8 mouse cellular contexts compared by ENCODE assay signal in the genomic region with DNA sequence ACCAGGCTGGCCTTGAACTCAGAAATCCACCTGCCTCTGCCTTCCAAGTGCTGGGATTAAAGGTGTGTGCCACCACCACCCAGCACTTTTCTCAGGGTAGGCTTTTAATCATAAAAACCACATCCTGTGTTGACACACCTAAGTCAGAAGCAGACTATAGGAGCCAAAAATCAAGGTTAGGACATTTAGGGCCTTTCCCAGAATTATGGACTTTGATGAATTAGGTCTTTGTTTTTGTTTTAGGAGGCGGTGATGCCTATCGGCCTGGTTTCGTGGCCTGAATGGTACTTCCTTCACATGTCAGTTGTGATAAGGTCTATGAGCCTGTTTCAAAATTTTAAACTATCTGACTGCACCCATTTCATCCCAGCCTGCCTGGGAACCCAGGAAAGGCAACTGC. TPM values are rescaled to one million over a fixed set of nuclear protein-coding genes. Genes with fewer than 3 reads are reported as not detected.
DNase-seq lines count a peak whose midpoint lies in the region; ATAC-seq and TF ChIP-seq lines count a peak whose summit lies in the region.

No protein-coding gene starts in this region.

- no peak for DNase-seq in layer of hippocampus, adult 2 months (ENCODE audit: low spot score in 2 of 2)
- DNase-seq in layer of hippocampus, adult 9-10 months (ENCODE audit: low spot score), result no peak
- peak; percentile 17 to 39 for DNase-seq in natural killer cell, adult 2 months (ENCODE audit: low spot score in 2 of 2)
- no peak for DNase-seq in thymus, adult 18-20 months
- DNase-seq in right cerebral cortex, adult 2 months (ENCODE audit: low spot score in 2 of 2), result no peak

- peaks cover 2% of the 10 kb centered on the region for H3K4me1 ChIP-seq in bone marrow, adult 2 months (ENCODE audit: control insufficient read depth, insufficient read depth, low read length)

- peak; percentile 85 for ATAC-seq in inflammation-experienced regulatory T-cells, adult 6 months
- no peak for ATAC-seq in frontal cortex, adult (ENCODE audit: low TSS enrichment)

- H3K4me3 ChIP-seq in layer of hippocampus, adult 2 months, result peak overlapping the region; percentile 76; the same call in 1 of the 2 replicates
- peak overlapping the region; percentile 90 for H3K4me3 ChIP-seq in bone marrow, adult 2 months (replicated peaks; ENCODE audit: control insufficient read depth, low read depth, low read length)

- TF ChIP-seq CTCF in layer of hippocampus, adult 2 months (conservative IDR thresholded peaks at IDR 0.05), result no peak
- no peak for TF ChIP-seq CTCF in bone marrow, adult 2 months (IDR thresholded peaks at IDR 0.05; ENCODE audit: control insufficient read depth, insufficient read depth, low read length)

- no peak for TF ChIP-seq POLR2A in bone marrow, adult 2 months (IDR thresholded peaks at IDR 0.05; ENCODE audit: borderline replicate concordance, control insufficient read depth, low read depth, low read length)

- 22% methylated on average over 3 of the region's 3 CpGs for WGBS in bone marrow, adult 2 months

- peak overlapping the region; percentile 89; the same call in 1 of the 2 replicates for H3K27ac ChIP-seq in layer of hippocampus, adult 2 months
- H3K27ac ChIP-seq in bone marrow, adult 2 months (ENCODE audit: control insufficient read depth, insufficient read depth, low read depth, low read length, poor library complexity), result peak overlapping the region; percentile 93; the same call in 1 of the 2 replicates

RNA-seq across cellular contexts. Expression of a gene that starts 0.5 kb away (rescaled TPM):
- total RNA-seq in layer of hippocampus, adult 2 months (2021), result 100 to 1,000 TPM; 168 to 183 TPM
- 25.0 and 35.7 TPM in 2 replicates for polyA plus RNA-seq in bone marrow, adult 2 months (2011; ENCODE audit: insufficient read depth, insufficient read length, low replicate concordance, missing spikeins)
- 100 to 1,000 TPM; 159 to 192 (median 165) TPM for polyA plus RNA-seq in inflammation-experienced regulatory T-cells, adult 6 months (2017; shearing (Covaris generic))

RNA-seq across cellular contexts. Expression of a gene that starts 28.8 kb away (rescaled TPM):
- 1 to 10 TPM; 1.3 to 1.7 TPM for total RNA-seq in layer of hippocampus, adult 2 months (2021)
- polyA plus RNA-seq in bone marrow, adult 2 months (2011; ENCODE audit: insufficient read depth, insufficient read length, low replicate concordance, missing spikeins), result 0.35 TPM in 1 of 2 replicates, not detected in the other
- polyA plus RNA-seq in inflammation-experienced regulatory T-cells, adult 6 months (2017; shearing (Covaris generic)), result under 1 TPM in 2 of 3 experiments, not detected in 1; 0.15 to 0.21 TPM

RNA-seq across cellular contexts. Expression of a gene that starts 44.9 kb away (rescaled TPM):
- total RNA-seq in layer of hippocampus, adult 2 months (2021), result 10 to 100 TPM; 11.8 to 13.1 TPM
- polyA plus RNA-seq in bone marrow, adult 2 months (2011; ENCODE audit: insufficient read depth, insufficient read length, low replicate concordance, missing spikeins), result 7.5 and 13.1 TPM in 2 replicates
- 10 to 100 TPM; 24.1 to 32.6 (median 27.2) TPM for polyA plus RNA-seq in inflammation-experienced regulatory T-cells, adult 6 months (2017; shearing (Covaris generic))

RNA-seq across cellular contexts. Expression of a gene that starts 45.8 kb away (rescaled TPM):
- total RNA-seq in layer of hippocampus, adult 2 months (2021), result 100 to 1,000 TPM; 242 to 257 TPM
- polyA plus RNA-seq in bone marrow, adult 2 months (2011; ENCODE audit: insufficient read depth, insufficient read length, low replicate concordance, missing spikeins), result 603 and 838 TPM in 2 replicates
- 100 to 1,000 TPM; 283 to 389 (median 360) TPM for polyA plus RNA-seq in inflammation-experienced regulatory T-cells, adult 6 months (2017; shearing (Covaris generic))

RNA-seq across cellular contexts. Expression of a gene that starts 46.4 kb away (rescaled TPM):
- 100 to 1,000 TPM; 103 to 117 TPM for total RNA-seq in layer of hippocampus, adult 2 months (2021)
- polyA plus RNA-seq in bone marrow, adult 2 months (2011; ENCODE audit: insufficient read depth, insufficient read length, low replicate concordance, missing spikeins), result 12.8 and 31.2 TPM in 2 replicates
- 10 to 100 TPM; 72.3 to 78.0 (median 76.2) TPM for polyA plus RNA-seq in inflammation-experienced regulatory T-cells, adult 6 months (2017; shearing (Covaris generic))

Comparison
In these comparisons a context has a peak if more than half of its experiments do, and no peak if none do; other contexts are left out.
1. DNase-seq: peak in natural killer cell, adult 2 months (2 of 2); none in layer of hippocampus, adult 2 months (0 of 2), layer of hippocampus, adult 9-10 months (single experiment), thymus, adult 18-20 months (0 of 2) and right cerebral cortex, adult 2 months (0 of 2).